Mouse (Mus musculus) spleen, postnatal 0 days (tissue): ENCODE data around the gene Coq8b. TPM values are rescaled to one million over a fixed set of nuclear protein-coding genes. Genes with fewer than 3 reads are reported as not detected.

Experiments
- microRNA counts: library from miRNA; unstranded; fragments of <30 nt; microRNA quantifications from one replicate; lab custom pipeline; 2015
- polyA plus RNA-seq: library from polyadenylated mRNA; unstranded; fragments of >200 nt; fragmentation: Nextera tagmentation; extraction: Ambion mirVana; gene quantifications from 2 replicates; pipeline ENCODE4 v1.2.1, GENCODE M21; 2015

Gene Coq8b
- polyA plus RNA-seq: 10.4 and 11.2 TPM in 2 replicates

DNA sequence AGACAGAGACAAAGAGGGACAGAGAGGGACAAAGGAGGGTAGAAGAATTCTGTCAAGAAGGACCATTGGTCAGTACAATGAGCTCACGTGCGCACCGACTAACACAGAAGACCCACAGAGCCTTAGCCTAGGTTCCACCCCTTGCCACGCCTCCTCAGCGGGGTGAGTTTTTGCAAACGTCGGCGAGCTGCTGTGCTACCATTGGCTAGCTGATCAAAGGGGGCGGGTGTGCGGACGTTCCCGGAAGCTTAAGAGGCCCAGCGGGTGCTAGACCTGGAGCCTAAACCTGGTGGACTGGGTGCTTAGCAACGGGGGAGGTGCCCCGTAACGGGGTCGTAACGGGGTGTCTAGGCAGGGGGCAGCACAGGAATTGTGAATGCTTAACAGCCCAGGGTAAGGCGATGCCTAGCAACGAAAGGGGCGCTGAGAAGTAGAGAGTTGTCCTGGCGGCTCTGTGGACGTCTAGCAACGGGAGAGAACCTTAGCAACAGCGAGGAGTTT lies at the start of gene Coq8b:
Gene Coq8b (plus strand): TSS at position 243 of the 501 bp plus-strand sequence.

DNA sequence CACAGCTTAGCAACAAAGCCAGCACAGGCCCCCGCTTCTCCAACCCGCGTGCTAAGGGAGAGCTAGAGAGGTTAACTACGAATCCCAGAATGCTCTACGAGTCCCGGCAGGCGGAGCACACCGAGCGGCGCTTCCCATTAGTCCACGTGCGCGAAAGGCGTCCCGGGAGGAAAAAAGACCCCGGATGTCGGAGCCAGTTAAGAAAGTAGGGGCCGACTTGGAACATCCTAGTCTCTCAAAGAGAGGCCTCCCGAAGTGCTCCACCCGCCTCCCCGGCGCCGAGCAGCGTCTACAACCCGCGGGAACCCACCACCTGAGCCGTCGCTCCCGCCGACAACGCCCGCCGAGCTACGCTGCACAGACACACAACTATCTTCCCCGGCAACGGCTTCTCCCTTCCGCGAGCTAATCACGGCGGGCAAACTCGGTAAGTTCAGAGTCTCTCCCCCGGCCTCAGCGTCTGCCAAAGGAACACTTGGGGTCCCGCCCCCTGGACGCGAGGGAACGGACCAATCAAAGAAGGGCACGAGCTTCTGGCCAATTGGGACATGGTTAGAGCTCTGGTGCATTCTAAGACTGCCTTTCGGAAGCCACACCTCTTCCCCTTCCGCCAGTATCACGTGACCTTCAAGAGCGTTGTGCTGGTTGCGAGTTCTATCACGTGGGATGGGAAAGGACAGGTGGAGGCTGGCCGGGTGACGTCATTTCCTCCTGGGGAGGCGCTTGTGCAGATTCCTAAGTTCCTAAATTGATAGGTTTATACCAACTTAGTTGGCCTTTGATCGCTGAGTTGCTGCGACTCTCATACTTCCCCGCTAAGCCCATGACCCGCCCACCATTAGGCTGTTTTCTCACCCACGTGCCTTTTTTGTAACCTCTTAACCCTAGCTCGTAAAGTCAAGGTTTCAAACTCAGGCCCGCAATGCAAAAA lies 36.9 kb upstream of the Coq8b start, which contains the start of the genes BC024978 and Snrpa:
Gene BC024978 (plus strand): TSS at position 101 of the 931 bp plus-strand sequence.
Gene Snrpa (minus strand): TSS at position 591 of the 931 bp plus-strand sequence.

GRCm38 (mm10) chr7:27228281-27228821 lies 4.5 kb upstream of the Coq8b start, which contains the start of gene Itpkc:
Gene Itpkc (minus strand): TSS chr7:27228661.

DNA sequence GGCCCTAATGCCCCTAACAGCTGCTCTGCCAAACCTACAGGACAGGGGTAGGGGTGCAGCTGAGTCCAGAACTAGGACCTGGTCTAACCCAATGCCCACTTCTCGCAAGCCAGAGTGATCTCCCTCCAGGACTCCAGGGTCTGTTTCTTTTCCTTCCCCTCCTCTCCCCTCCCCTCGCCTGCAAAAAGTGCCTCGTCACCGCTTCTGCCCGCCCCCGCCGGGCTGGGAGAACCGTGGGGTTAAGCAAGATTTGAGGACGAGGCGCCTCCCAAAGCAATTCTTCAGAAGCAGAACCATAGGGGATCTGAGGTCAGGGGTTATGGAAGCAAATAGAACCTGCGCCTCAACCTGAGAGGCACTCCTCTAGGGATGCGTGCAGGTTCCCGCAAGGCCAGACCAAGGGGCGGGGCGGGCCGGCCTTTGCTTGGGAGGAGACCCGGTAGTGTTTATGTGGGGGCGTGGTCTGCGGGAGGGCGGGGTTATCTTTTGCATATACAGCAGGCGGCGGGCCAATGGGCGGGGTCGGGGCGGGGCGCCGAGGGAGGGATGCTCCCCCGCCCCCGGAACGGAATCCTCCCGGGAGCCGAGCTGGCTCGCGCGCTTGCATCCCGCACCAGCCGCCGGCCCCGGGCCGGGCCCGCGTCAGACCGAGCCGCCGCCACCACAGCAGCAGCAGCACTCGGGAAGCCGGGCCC lies 25.5 kb downstream of the Coq8b start, which contains the start of gene Numbl:
Gene Numbl (plus strand): TSS at position 229 of the 695 bp plus-strand sequence.

MicroRNAs encoded within 50 kb of the gene (microRNA counts, 519-probe panel; counts per million panel counts)
- 88.3 counts per million for microRNA mmu-miR-1191 (lab: Ali Mortazavi, UCI)

Other genes with a start within 250 kb of the Coq8b start
- gene Cyp2a12, start 203.9 kb upstream of the Coq8b start, polyA plus RNA-seq: not detected in 2 replicates
- gene Cyp2f2, start 113.1 kb upstream of the Coq8b start, polyA plus RNA-seq: not detected in 2 replicates
- not detected in 2 replicates for gene Cyp2t4, start 79.3 kb upstream of the Coq8b start, polyA plus RNA-seq
- gene Egln2, start 66.2 kb upstream of the Coq8b start, polyA plus RNA-seq: 28.8 and 32.4 TPM in 2 replicates
- gene Rab4b, start 54.1 kb upstream of the Coq8b start, polyA plus RNA-seq: 45.2 and 52.1 TPM in 2 replicates
- gene Gm21983, start 51.9 kb upstream of the Coq8b start, polyA plus RNA-seq: not detected in 2 replicates
- 0.35 and 0.49 TPM in 2 replicates for gene Mia, start 51.9 kb upstream of the Coq8b start, polyA plus RNA-seq
- 1.2 and 1.5 TPM in 2 replicates for gene BC024978, start 37.2 kb upstream of the Coq8b start, polyA plus RNA-seq
- 91.6 and 100 TPM in 2 replicates for gene Snrpa, start 36.8 kb upstream of the Coq8b start, polyA plus RNA-seq
- gene Itpkc, start 4.4 kb upstream of the Coq8b start, polyA plus RNA-seq: 1.0 and 1.3 TPM in 2 replicates
- 3.1 and 4.9 TPM in 2 replicates for gene Numbl, start 25.4 kb downstream of the Coq8b start, polyA plus RNA-seq
- 60.1 and 82.7 TPM in 2 replicates for gene Ltbp4, start 104.7 kb downstream of the Coq8b start, polyA plus RNA-seq
- gene Shkbp1, start 123.0 kb downstream of the Coq8b start, polyA plus RNA-seq: 26.0 and 29.5 TPM in 2 replicates
- 0.32 TPM in 1 of 2 replicates, not detected in the other for gene Gm20479, start 124.4 kb downstream of the Coq8b start, polyA plus RNA-seq
- gene Sptbn4, start 214.7 kb downstream of the Coq8b start, polyA plus RNA-seq: 0.23 and 0.32 TPM in 2 replicates
- 895 and 1,052 TPM in 2 replicates for gene Blvrb, start 215.0 kb downstream of the Coq8b start, polyA plus RNA-seq
- gene Sertad3, start 240.7 kb downstream of the Coq8b start, polyA plus RNA-seq: 29.5 and 31.1 TPM in 2 replicates